Mouse (Mus musculus) hindbrain, embryonic 11.5 days (tissue): ENCODE measurements around the gene Dpm2. TPM values are rescaled to one million over a fixed set of nuclear protein-coding genes. Genes with fewer than 3 reads are reported as not detected.

Experiments used
- ATAC-seq: fragments of 200-750 bp; cut with Nextera tagmentation; 2 replicates; pipeline ENCODE4 v1.8.0; 2017; ENCODE audit warnings: mild to moderate bottlenecking, moderate TSS enrichment, moderate library complexity; ENCODE audit not compliant: low FRiP score
- DNase-seq: peaks from one replicate; pipeline ENCODE4 v3.0.0-alpha.2; 2015; ENCODE audit warnings: low spot score
- H3K27ac ChIP-seq: fragments of 300-500 bp; sonication (generic); 2 replicates; pipeline ENCODE4 v1.5.1; 2014; ENCODE audit warnings: mild to moderate bottlenecking, low read depth, low read length
- H3K27me3 ChIP-seq: fragments of 300-500 bp; sonication (generic); 2 replicates; pipeline ENCODE4 v1.6.1; 2014; ENCODE audit warnings: mild to moderate bottlenecking, low read length, moderate library complexity, mixed read lengths; ENCODE audit not compliant: control insufficient read depth, insufficient read depth
- H3K36me3 ChIP-seq: fragments of 300-500 bp; sonication (generic); 2 replicates; pipeline ENCODE4 v1.6.1; 2014; ENCODE audit warnings: mild to moderate bottlenecking, low read length, moderate library complexity, mixed read lengths; ENCODE audit not compliant: control insufficient read depth, insufficient read depth
- H3K4me1 ChIP-seq: fragments of 300-500 bp; sonication (generic); replicated peaks from 2 replicates; pipeline ENCODE4 v1.6.1; 2014; ENCODE audit warnings: low read length, mixed read lengths; ENCODE audit not compliant: control insufficient read depth, insufficient read depth
- H3K4me2 ChIP-seq: fragments of 300-500 bp; sonication (generic); replicated peaks from 2 replicates; pipeline ENCODE4 v1.6.1; 2014; ENCODE audit warnings: mild to moderate bottlenecking, low read depth, low read length
- H3K4me3 ChIP-seq: fragments of 300-500 bp; sonication (generic); 2 replicates; pipeline ENCODE4 v1.5.1; 2014; ENCODE audit warnings: low read depth, low read length
- H3K9ac ChIP-seq: fragments of 300-500 bp; sonication (generic); 2 replicates; pipeline ENCODE4 v1.6.1; 2014; ENCODE audit warnings: low read depth, low read length
- H3K9me3 ChIP-seq: fragments of 300-500 bp; sonication (generic); 2 replicates; pipeline ENCODE4 v1.6.1; 2016; ENCODE audit warnings: low read length; ENCODE audit not compliant: control insufficient read depth
- WGBS: fragments of 180-500 bp; shearing (Covaris S2); extraction: QIAGEN DNeasy Blood & Tissue Kit; methylation state at CpG from one replicate; pipeline ENCODE4 v1.1.7; 2014; 5-methylcytosine and 5-hydroxymethylcytosine counted together
- polyA plus RNA-seq: library from polyadenylated mRNA; unstranded; fragments of >200 nt; fragmentation: Nextera tagmentation; extraction: Ambion mirVana; gene quantifications from 2 replicates; pipeline ENCODE4 v1.2.1, GENCODE M21; 2014

Dpm2 gene
- polyA plus RNA-seq, 1 experiment from 2014 or later = 125 TPM

DNA sequence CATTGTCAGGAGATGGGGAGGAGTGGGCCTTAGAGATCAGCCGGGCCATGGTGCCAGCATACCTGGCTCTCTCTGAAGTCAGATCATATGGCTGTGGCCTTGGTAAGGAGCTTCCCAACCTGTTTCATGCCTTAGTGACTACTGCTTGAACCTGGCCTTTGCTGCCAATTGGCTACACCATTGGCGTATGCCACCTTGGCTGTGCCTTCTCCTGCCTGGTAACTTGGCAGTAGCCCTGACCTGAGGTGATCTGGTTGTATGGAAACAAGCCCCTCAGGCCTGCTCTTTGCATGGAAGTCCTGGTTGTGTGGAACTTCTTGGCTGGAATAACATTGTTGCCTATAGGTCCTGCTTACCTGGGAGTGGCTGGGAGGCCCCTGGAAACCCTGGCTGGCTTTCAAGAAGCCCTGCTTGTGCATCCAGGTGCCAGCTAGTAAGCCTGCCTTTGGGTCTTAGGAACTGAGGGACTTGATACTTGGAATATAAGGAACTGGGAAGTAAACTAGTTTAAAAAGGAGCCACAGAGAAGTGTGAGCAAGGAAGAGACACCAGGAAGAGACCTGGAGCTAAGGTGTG is 29.2 kb upstream of the Dpm2 start:
- DNase-seq (no peak), ATAC-seq (no peak)
- 92% methylated on average over 2 of the region's 2 CpGs for WGBS
- no peaks in the 10 kb centered on the region for H3K36me3 ChIP-seq
- H3K4me2 ChIP-seq = no peak overlapping the region
- no peak overlapping the region for H3K4me3 ChIP-seq
- no peak overlapping the region for H3K27ac ChIP-seq
- H3K9ac ChIP-seq = no peak overlapping the region
- H3K9me3 ChIP-seq = no peaks in the 10 kb centered on the region
- H3K27me3 ChIP-seq = no peaks in the 10 kb centered on the region
- peaks cover 12% of the 10 kb centered on the region for H3K4me1 ChIP-seq

DNA sequence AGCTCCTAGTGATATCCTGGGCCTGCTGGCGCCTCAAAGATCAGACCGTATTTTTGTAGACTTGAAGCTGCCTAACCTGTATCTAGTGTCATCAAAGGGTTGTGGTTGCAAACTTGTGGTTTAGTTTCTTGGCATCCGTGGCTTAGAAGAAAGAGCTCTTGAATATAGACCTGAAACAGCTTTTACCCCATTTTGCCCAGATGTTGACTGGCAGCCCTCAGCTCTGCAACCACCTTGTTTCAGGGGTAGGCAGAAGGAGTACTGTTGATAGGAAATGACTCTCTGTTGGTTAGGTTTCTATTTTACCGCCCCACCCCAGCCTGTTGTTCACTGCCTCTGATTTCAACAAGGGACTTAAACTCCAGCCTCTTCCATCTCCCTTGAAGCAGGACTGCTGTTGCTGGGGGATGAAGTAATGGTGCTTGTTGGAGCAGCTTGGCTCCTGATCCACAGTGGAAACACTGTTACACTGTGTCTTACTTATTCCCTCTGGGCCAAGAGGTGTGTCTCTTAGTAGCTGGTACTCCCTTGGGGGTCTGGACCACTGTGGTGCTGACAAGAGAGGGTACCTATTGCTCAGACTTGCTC is 28.6 kb upstream of the Dpm2 start:
- DNase-seq = no peak
- Histone ChIP-seq H3K4me2 (no peak overlapping the region), H3K4me1 (peaks cover 10% of the 10 kb centered on the region), H3K27me3 (no peaks in the 10 kb centered on the region), H3K9me3 (no peaks in the 10 kb centered on the region), H3K36me3 (no peaks in the 10 kb centered on the region), H3K4me3 (no peak overlapping the region), H3K9ac (no peak overlapping the region), H3K27ac (no peak overlapping the region)
- WGBS = 92% methylated on average over 4 of the region's 4 CpGs
- ATAC-seq = no peak

DNA sequence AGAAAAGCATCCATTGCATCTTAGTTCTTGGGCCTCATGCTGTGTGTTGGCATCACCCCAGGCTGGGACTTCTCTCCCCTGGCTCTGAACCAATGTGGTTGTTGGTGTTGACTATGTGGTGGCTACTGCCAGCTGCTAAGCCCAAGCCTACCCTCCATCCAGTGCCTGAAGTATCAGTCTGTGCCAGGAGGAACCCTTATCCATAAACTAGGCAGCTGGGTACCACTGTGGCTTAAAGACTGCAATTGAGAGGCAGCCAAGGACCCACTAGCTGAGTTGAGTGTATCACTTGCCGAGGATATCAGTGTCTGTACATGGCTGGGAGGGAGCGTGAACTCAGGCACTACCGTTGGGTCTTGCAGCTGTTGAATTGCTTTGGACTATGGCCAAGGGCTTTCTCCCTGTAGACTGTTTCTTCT is 27.6 kb upstream of the Dpm2 start:
- no peaks in the 10 kb centered on the region for H3K27me3 ChIP-seq
- no peak overlapping the region for H3K4me2 ChIP-seq
- ATAC-seq (no peak), DNase-seq (no peak)
- H3K9ac ChIP-seq = no peak overlapping the region
- H3K4me1 ChIP-seq = peaks cover under 1% of the 10 kb centered on the region
- no peak overlapping the region for H3K27ac ChIP-seq
- no peak overlapping the region for H3K4me3 ChIP-seq
- 94% methylated on average over 3 of the region's 3 CpGs for WGBS
- no peaks in the 10 kb centered on the region for H3K36me3 ChIP-seq
- H3K9me3 ChIP-seq = no peaks in the 10 kb centered on the region

DNA sequence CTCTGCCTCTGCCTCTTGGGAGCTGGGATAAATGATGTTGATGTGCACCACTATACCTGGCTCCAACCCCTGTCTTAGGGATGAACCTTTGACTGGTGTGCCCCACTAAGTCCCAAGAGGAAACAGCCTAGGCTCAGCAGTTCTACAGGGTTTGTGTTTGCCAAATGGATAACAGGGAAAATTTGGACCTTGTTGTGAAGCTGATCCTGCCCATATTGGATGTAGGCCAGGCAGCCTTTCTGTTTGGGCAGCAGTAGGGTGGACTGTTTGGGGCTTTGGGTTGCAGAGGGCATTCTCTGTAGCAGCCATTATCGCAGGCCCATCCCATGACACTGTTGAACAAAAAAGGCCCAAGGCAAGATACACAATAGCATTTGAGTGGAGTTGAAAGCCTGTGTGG is 23.7 kb upstream of the Dpm2 start:
- Histone ChIP-seq H3K36me3 (no peaks in the 10 kb centered on the region), H3K27ac (no peak overlapping the region), H3K9me3 (no peaks in the 10 kb centered on the region), H3K27me3 (no peaks in the 10 kb centered on the region), H3K4me1 (no peaks in the 10 kb centered on the region), H3K4me2 (no peak overlapping the region), H3K4me3 (no peak overlapping the region), H3K9ac (no peak overlapping the region)
- no peak for DNase-seq
- ATAC-seq = no peak
- 93% methylated on average over 1 of the region's 1 CpGs for whole genome bisulfite sequencing

DNA sequence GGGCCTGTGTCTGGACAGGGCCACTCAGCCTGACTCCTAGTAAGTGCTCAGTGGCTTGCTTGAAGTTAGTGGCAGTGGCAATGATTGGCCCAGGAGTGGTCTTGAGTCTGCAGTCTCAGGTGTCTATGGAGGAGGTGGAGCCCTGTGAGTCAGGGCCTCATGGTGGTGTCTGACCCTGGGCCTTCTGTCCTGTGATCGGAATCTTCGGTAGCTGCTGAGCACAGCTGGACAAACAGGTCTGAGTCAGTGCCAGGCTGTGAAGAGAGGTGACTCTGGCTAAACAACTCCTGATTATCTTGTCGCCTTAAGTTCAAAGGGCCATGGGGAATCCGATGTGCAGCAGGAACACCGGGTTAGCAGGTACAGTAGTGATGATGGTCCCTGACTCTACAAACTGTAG is 23.3 kb upstream of the Dpm2 start:
- no peaks in the 10 kb centered on the region for H3K36me3 ChIP-seq

DNA sequence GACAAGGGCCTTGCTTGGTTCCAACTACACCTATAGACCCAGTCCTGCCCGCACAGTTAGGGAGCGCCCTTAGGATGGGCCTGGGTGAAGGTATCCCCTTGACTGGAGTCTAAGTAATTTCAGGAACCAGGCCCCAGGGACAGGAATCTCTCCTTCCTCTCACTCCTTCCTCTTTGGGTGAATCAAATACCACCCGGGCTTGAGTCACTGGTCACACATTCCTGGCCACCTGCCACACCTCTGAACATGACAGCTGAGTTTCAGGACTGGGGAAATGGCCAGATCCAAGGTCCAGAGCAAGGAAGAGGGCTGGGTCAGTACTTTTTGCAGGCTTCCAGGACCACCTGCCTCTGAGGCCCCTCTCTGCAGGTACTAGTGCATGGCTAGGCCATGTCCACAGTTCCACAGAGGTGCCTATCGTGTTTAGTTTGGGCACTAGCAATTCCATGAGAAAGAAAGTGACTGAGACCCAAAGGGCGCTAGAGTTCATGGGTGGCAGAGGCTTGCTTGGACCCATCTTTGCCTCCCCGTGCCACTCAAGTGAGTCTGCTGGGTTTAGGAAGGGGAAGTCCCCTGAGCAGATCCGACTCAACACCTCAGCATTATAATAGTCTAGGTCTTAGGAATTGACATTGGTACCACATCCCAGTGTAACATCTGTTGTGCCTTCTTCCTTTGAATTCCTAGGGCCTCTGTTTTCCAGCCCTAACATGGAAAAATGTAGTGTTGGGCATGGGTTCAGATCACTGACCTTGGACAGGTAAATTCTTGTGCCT is 22.5 kb upstream of the Dpm2 start:
- 92% methylated on average over 7 of the region's 7 CpGs for WGBS
- no peaks in the 10 kb centered on the region for H3K9me3 ChIP-seq
- H3K4me1 ChIP-seq = no peaks in the 10 kb centered on the region
- H3K4me2 ChIP-seq = no peak overlapping the region
- ATAC-seq (no peak), DNase-seq (no peak)
- H3K4me3 ChIP-seq = no peak overlapping the region
- H3K27ac ChIP-seq = no peak overlapping the region
- H3K9ac ChIP-seq = no peak overlapping the region
- H3K27me3 ChIP-seq = no peaks in the 10 kb centered on the region
- no peaks in the 10 kb centered on the region for H3K36me3 ChIP-seq

More for the DNA sequence above, 23.3 kb upstream of the Dpm2 start:
- Histone ChIP-seq H3K4me1 (no peaks in the 10 kb centered on the region), H3K4me2 (no peak overlapping the region), H3K9ac (no peak overlapping the region), H3K4me3 (no peak overlapping the region), H3K27ac (no peak overlapping the region), H3K27me3 (no peaks in the 10 kb centered on the region), H3K9me3 (no peaks in the 10 kb centered on the region)
- no peak for ATAC-seq
- DNase-seq = no peak
- WGBS = 88% methylated on average over 5 of the region's 5 CpGs

DNA sequence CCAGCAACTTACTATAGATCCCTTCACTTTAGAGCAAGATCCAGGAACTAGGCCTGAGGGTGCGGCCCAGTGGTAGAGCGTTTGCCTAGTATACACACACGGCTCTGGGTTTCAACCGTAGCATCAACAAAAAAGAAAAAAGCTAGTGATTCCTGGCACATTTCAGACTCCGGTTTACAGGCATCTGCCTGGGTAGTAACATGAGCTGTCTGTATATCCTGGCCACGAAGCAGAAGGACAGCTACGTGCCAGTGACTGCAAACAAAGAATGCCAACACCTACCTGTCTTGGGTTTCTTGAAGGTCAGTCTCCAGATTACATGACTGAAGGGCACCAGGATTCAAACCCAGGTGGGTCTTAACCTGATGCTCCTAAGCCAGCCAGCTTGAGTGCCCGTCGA is 21.5 kb upstream of the Dpm2 start:
- 89% methylated on average over 9 of the region's 9 CpGs for WGBS

DNA sequence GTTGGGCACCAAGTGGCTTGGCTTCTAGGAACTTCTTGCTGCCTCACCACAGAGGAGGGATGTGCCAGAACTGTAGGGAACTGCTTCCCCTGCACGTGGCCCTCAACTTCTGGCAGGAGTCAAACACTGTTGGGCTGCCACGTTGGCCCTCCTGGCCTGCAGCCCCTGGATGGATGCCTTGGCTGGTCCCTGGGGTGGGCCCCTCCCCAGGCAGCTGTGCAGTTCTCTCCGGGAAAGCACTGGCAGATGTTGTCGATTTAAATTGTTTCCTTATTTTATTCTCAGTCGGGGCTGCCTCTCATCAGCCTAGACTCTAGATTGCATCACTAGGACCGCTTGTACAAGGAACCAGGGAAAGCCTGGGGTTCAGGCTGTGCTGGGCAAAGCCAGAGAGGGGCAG is 20.9 kb upstream of the Dpm2 start:
- no peak overlapping the region for H3K27ac ChIP-seq
- no peak overlapping the region for H3K9ac ChIP-seq
- H3K4me3 ChIP-seq = no peak overlapping the region
- WGBS = 76% methylated on average over 6 of the region's 6 CpGs
- no peak overlapping the region for H3K4me2 ChIP-seq
- no peaks in the 10 kb centered on the region for H3K4me1 ChIP-seq
- H3K36me3 ChIP-seq = no peaks in the 10 kb centered on the region
- no peak for ATAC-seq
- H3K9me3 ChIP-seq = no peaks in the 10 kb centered on the region
- no peak for DNase-seq
- H3K27me3 ChIP-seq = no peaks in the 10 kb centered on the region

More for the DNA sequence above, 21.5 kb upstream of the Dpm2 start:
- ATAC-seq (no peak), DNase-seq (no peak)
- Histone ChIP-seq H3K4me1 (no peaks in the 10 kb centered on the region), H3K4me2 (no peak overlapping the region), H3K27me3 (no peaks in the 10 kb centered on the region), H3K27ac (no peak overlapping the region), H3K36me3 (no peaks in the 10 kb centered on the region), H3K4me3 (no peak overlapping the region), H3K9me3 (no peaks in the 10 kb centered on the region), H3K9ac (no peak overlapping the region)

DNA sequence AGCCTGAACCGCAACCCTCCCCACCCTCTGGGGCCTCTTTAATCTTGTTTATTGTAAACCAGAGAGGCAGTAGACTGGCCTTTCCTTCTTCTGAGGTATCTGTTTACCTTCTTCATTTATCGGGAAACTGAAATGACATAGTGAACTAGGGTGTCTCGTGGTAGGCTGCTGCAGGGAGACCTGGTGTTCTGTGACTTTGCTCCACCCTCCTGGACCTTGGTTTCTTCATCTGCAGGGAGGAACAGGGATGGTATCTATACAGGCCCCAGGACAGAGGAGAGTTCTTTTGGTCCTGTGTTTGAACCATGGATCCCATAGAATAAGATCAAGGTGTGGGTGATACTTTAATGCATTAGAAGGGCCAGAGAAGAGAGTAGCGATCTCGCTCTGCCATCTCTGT is 19.4 kb upstream of the Dpm2 start:
- 87% methylated on average over 5 of the region's 5 CpGs for WGBS
- no peak for DNase-seq
- no peak for ATAC-seq
- Histone ChIP-seq H3K4me3 (no peak overlapping the region), H3K9ac (no peak overlapping the region), H3K9me3 (no peaks in the 10 kb centered on the region), H3K27me3 (no peaks in the 10 kb centered on the region), H3K36me3 (no peaks in the 10 kb centered on the region), H3K4me1 (peaks cover 4% of the 10 kb centered on the region; the same call in 1 of the 2 replicates), H3K27ac (no peak overlapping the region), H3K4me2 (no peak overlapping the region)
